Mouse (Mus musculus) kidney, adult 9 months (tissue): ENCODE results near the gene Slc30a5.

Experiments
- DNase-seq: peaks from one replicate; pipeline ENCODE4 v3.0.0; 2022

Gene Slc30a5

GRCm38 (mm10) chr13:100753011-100753410, 80.2 kb downstream of the Slc30a5 start:
- DNase-seq = no peak
